Mouse (Mus musculus) mesoderm, embryonic 11.5 days (tissue): ENCODE data around the gene Ttc1.
A peak's percentile ranks its signal among the peaks of the same experiment; 100 is the strongest.

Experiments used
- DNase-seq: peaks from one replicate; pipeline ENCODE4 v3.0.0-alpha.2; 2012; ENCODE audit warnings: low read depth, low spot score

The Ttc1 gene

GRCm38 (mm10) chr11:43747233-43748226 is at the start of gene Ttc1:
Gene Ttc1, minus strand, starts transcription at chr11:43748008.
- DNase-seq: peak; percentile 97

GRCm38 (mm10) chr11:43795992-43796391 is 48.2 kb upstream of the Ttc1 start:
- DNase-seq: no peak

GRCm38 (mm10) chr11:43790446-43790845 is 42.6 kb upstream of the Ttc1 start:
- DNase-seq: no peak

GRCm38 (mm10) chr11:43783772-43784171 is 36.0 kb upstream of the Ttc1 start:
- DNase-seq: peak; percentile 81

GRCm38 (mm10) chr11:43783106-43783505 is 35.3 kb upstream of the Ttc1 start:
- no peak for DNase-seq

- DNase-seq: no peak
Measured at GRCm38 (mm10) chr11:43779551-43779950, 31.7 kb upstream of the Ttc1 start.

- no peak for DNase-seq
Measured at GRCm38 (mm10) chr11:43776324-43776694, 28.5 kb upstream of the Ttc1 start.

GRCm38 (mm10) chr11:43775469-43776323 is 27.9 kb upstream of the Ttc1 start:
- peak; percentile 34 for DNase-seq

GRCm38 (mm10) chr11:43773725-43774124 is 25.9 kb upstream of the Ttc1 start:
- DNase-seq: no peak

- no peak for DNase-seq
Measured at GRCm38 (mm10) chr11:43770110-43770509, 22.3 kb upstream of the Ttc1 start.

- DNase-seq: no peak
Measured at GRCm38 (mm10) chr11:43767749-43768148, 19.9 kb upstream of the Ttc1 start.

- peak; percentile 81 for DNase-seq
Measured at GRCm38 (mm10) chr11:43766922-43767648, 19.3 kb upstream of the Ttc1 start.

- no peak for DNase-seq
Measured at GRCm38 (mm10) chr11:43758436-43758835, 10.6 kb upstream of the Ttc1 start.

GRCm38 (mm10) chr11:43755411-43755810 is 7.6 kb upstream of the Ttc1 start:
- no peak for DNase-seq

GRCm38 (mm10) chr11:43754568-43754967 is 6.8 kb upstream of the Ttc1 start:
- DNase-seq: no peak

GRCm38 (mm10) chr11:43751542-43751941 is 3.7 kb upstream of the Ttc1 start:
- DNase-seq: no peak

- DNase-seq: no peak
Measured at GRCm38 (mm10) chr11:43728737-43729301, 19.0 kb downstream of the Ttc1 start.

GRCm38 (mm10) chr11:43727796-43728195 is 20.0 kb downstream of the Ttc1 start:
- DNase-seq: no peak

GRCm38 (mm10) chr11:43723411-43723810 is 24.4 kb downstream of the Ttc1 start:
- no peak for DNase-seq

- no peak for DNase-seq
Measured at GRCm38 (mm10) chr11:43712178-43712577, 35.6 kb downstream of the Ttc1 start.

- DNase-seq: no peak
Measured at GRCm38 (mm10) chr11:43708409-43708808, 39.4 kb downstream of the Ttc1 start.
